Mouse (Mus musculus): ENCODE measurements around the gene Myo18a.

The Myo18a gene

DNA sequence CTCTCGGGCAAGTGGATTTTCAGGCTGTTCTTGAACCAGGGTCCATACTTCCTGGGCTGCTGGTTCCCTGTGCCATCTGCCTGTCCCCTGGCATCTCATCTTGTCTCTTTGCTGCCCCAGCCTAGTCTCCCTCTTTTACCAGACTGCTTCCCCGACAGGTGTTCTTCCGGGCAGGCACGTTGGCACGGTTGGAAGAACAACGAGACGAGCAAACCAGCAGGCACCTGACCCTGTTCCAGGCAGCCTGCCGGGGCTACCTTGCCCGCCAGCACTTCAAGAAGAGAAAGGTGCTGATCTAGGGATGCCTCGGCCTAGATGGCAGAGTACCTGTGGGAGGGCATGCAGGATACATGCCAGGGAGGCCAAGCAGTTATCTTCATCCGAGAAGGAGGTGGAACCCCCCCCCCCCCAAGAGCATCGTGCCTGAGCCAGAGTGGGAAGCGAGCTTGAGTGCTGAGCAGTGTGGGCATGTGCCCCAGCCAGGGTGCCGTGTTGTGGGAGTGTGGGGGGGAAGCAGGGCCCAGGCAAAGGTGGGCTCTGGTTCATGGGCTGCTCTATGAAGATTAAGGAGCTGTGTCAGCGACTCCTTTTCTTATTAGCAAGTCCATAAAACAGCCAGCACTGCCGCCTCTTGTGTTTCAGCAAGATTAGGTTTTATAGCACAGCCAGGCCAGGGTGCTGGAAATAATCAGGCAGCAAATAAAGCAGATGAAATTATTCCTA is 77.6 kb downstream of the Myo18a start:
- no peak for DNase-seq

DNA sequence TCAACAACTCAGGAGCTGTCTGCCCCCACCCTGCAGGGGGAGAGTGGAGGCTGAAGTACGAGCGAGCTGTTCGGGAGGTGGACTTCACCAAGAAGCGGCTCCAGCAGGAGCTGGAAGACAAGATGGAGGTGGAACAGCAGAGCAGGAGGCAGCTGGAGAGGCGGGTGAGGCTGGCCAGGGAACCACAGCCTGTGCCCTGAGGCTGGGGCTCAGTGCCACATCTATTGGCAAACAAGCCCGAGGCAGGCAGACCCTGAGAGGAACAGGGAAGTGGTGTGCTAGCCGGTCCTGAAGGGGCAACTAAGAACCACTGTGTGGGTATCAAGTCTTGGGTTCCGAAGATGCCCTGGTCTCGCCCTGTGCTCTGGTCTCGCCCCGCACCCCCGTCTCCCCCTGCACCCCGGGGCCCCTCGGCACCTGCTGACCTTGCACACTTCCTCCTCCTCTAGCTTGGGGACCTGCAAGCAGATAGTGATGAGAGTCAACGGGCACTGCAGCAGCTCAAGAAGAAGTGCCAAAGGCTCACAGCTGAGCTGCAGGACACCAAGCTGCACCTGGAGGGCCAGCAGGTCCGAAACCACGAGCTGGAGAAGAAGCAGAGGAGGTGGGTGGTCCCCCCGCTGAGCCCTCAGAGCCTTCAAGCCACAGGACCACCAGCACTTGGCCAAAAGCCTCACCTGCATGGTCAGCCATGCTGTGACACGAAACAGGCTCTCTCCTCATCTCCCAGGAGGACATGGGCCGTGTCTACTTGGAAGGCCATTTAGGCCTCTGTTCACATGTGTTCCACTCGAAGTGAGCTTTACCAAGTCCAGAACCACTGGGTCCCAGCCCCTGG is 80.2 kb downstream of the Myo18a start:
- no peak for DNase-seq

DNA sequence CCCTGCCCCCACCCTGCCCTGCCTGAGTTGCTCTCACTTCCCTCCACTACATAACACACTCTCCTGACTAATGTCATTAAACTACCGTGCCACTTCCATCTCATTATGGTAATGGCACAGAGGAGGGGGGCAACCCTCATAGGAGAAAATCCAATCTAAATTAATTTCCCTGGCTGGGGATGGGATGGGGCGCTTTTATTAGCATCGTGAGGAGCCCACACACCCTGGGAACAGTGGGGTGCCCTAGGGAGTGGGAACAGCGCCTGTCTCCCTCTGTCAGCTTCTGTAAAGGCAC is 80.8 kb downstream of the Myo18a start:
- DNase-seq: no peak

DNA sequence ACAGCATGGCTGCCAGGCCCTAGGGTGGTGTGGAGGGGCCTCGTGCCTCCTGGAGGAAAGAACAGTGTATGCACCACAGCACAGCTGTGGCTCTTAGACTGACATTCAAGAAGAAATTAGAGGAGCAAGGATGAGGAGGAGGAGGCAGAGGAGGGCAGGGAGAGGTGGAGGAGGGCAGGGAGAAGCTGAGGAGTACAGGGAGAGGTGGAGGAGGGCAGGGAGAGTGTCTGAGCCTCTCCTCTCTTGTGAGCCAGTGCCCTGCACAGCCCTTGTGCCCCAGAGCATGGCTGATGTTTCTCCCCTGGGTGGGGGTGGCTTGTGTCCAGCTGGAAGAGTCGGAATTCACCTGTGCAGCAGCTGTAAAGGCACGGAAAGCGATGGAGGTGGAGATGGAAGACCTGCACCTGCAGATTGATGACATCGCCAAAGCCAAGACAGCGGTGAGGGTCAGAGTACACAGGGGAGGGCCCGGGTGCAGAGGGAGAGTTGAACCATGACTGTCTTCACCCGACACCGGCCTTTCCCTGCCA is 84.6 kb downstream of the Myo18a start:
- no peak for DNase-seq

DNA sequence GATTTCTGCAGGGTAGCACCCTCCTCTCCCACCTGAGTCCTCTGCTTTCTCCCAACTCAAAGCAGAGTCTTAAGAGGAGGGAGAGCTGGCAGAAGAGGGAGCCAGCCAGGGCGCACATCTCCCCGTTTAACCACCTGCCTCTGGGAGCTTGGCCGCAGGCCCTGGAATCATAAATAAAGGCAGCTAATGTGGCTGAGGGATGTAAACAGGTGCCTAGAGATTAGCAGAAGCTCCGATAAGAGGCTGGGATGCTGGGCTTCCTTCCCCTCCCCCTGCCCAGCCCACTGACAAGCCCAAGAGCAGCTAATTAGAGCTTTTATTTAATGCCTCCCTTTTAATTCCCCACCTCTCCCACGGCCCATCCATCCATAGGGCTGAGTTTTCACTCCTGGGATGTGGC is 85.1 kb downstream of the Myo18a start:
- no peak for DNase-seq

DNA sequence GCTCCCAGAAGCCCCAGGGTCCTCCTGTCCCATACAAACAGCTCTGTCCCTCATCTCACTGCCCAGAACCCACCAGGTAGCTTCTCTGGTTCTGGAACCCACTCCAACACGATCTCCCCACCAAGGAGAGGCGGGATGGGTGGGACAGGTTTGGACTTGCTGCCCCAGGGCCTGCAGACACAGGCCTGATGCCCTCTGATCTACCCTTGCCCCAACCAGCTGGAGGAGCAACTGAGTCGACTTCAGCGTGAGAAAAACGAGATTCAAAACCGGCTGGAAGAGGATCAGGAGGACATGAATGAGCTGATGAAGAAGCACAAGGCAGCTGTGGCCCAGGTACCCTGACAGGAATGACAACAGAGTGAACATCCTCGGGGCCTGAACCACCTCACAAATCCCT is 86.1 kb downstream of the Myo18a start:
- no peak for DNase-seq

DNA sequence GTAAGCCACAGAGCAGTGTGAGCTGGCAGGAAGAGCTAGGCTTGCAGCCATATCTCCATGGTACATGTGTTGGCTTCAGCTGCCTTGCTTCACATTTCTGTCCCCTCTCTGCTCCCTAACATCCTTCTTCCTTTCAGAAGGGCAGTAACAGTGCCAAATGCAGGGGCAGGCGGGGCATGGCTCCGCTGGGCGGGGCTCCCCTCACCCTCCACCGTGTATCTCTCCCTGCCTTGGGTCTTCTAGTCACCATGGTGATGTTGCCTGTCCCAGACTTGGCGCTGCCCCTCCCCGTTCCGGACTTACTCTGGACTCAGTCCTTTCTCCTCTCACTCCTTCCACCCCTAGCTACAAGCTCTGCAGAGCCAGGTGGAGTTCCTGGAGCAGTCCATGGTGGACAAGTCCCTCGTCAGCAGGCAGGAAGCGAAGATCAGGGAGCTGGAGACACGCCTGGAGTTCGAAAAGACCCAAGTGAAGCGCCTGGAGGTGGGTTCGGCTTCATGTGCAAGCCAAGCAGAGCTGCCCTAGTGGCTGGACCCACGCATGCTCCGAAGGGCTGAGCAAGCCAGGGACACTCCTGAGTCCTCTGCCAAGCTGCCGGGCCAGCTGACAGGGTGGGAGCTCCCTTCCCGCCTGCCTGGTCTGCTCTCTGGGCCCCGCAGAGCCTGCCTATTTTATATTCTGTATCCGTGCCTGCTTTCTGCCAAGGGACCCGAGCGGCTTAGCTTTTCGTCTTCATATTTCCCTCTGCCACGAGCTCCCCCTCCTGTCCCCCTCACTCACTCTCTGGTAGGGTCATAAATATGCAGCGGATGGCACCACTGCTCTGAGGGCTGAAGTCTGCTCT is 87.6 kb downstream of the Myo18a start:
- no peak for DNase-seq

DNA sequence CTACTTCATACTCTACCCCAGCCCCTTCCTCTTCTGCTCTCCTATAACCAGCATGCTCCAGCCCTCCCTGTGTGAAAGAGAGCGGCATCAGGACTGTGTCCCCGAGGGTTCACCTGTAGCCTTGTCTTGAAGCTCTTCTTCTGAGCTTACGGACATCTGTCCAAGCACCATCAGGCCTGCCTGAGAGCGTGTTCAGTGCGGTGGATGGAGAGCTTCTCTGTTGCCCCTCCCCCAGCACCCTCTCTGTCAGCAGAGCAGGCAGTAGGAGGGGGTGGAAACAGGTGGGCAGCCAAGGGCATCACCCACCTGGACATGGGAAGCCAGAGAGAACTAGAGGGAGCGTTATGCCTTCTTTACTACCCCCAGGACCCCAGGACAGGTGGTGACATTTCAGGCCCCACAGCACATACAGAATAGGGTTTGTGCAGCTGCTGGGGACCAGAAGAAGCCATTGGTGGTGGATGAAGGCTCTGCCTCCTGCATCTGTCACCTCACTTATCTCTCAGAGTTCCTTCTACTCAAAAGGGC is 88.5 kb downstream of the Myo18a start:
- DNase-seq: no peak

DNA sequence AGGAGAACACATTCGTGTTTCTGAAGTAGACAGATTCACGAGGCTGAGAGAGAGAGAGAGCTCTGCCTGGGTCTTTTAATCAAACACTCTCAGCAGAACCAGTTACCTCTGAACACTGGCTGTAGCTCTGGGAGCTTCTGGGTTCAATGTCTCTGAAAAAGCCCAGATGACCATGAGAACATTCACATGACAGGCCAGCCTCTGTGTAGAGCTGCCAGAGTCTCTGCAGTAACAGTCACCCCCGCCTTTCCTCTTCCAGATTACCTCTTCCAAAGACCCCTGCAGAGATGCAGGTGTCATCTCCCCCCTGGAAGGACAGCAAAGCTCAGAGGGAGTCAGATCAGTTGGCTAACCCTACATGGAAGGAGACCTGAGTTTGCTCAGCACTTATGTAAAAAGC is 89.1 kb downstream of the Myo18a start:
- DNase-seq: no peak

DNA sequence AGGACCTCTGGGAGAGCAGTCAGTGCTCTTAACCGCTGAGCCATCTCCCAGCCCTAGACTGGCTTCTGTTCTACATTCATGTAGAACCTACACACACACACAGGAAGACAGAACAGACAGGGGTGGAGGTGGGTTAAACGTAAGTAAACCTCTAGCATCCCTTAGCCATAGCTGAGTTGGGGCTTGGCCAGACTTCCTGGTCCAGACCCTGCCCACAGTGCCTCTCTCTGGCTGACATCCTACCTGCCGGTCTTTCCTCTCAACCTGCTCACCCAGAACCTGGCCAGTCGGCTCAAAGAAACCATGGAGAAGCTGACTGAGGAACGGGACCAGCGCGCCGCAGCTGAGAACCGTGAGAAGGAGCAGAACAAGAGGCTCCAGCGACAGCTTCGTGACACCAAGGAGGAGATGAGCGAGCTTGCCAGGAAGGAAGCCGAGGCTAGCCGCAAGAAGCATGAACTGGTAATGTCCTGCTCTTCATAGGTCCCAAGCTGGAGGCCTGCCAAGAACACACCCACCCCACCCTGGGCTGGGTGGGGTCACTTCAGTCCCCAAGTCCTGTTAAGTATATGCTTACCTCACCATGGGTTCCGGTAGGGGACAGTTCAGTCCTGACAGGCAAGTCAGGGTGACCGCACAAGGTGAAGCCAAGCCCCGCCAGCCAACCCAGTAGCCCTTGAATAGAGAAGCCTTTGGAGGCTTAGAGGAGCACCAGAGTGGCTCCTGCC is 90.1 kb downstream of the Myo18a start:
- no peak for DNase-seq

DNA sequence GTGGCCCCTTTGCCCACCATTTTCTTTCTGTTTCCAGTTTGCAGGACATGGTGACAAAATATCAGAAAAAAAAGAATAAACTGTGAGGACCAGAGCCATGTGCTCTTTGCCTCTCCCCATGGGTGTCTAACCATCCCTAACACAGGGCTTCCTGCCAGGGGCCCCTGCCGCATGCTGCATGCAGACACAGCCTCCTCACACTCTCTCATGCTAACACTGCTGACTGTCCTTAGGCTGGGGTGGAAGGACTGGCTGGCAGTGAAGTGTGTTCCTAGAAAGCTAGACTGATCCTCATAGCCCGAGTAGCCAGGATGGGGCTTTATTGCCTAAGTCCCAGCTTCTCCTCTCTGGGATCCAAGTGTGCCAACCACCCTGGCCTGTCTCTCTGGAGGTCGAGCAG is 91.6 kb downstream of the Myo18a start:
- no peak for DNase-seq

DNA sequence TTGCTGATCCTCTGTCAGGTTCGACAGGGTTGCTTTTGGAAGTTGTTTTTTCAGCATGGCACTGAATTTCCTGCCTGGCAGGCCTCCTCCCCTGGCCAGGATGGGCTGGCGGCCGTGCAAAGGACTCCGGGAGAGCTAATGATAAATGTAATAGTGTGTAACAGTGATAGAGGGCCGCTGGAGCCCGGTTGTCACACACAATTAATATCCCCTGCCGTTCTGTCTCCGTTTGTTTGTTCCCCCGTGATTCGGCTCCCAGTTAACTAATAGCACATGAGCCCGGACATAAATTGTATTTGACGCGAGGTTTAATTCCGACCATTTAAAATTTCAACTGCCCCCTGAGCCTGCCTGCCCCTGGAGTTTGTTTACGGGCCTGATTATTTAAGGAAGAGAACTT is 92.3 kb downstream of the Myo18a start:
- DNase-seq: no peak

DNA sequence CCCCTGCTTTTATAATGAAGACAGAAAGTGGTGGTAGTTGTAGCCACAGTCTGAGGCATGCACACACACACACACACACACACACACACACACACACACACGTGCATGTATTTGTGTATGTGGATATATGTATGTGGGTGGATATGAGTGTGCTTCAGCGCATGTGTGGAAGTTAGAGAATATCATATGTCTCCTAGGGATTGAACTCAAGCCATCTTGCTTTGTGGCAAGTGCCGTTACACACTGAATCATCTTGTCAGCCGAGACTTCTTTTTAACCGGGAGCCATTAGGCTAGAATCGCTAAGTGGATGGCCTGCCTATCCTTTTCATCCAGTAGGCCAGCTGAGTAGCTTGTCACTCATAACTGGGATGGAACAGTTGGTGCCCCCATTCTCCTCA is 94.0 kb downstream of the Myo18a start:
- DNase-seq: no peak

DNA sequence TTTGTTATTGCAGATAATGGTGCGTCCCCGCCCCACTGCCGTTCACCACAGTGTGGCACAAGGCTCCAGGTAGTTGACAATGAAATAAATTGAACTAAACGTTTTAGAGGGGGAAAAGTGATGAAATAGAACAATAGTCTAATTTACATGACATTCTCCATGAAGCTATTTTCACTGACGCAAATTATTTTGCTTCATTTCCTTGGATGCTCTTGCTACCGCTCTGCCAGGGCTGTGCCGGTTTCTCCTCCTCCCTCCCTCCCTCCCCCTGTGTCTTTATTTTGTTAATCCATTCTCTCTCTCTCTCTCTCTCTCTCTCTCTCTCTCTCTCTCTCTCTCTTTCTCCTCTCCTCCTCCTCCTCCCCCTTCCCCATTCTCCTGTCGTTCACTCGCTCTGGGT is 95.5 kb downstream of the Myo18a start:
- DNase-seq: no peak

DNA sequence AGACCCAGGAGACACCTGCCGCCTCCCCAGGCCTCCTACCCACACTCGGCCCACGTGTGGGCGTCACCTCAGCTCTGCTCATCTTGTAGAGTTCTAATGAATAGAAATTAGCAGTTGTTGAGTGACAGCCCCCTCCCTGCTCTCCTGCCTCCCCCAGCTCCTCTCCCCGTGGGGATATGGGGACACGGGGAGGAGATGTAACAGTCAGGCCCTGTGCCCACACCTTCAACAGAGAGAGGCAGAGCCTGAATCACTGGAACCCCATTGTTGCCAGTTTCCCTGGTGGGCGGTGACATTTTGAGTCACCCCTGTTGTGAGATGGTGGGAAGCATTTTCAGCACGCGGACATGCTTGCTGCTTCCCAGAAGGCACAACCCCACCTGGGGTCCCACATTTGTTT is 97.9 kb downstream of the Myo18a start:
- no peak for DNase-seq

DNA sequence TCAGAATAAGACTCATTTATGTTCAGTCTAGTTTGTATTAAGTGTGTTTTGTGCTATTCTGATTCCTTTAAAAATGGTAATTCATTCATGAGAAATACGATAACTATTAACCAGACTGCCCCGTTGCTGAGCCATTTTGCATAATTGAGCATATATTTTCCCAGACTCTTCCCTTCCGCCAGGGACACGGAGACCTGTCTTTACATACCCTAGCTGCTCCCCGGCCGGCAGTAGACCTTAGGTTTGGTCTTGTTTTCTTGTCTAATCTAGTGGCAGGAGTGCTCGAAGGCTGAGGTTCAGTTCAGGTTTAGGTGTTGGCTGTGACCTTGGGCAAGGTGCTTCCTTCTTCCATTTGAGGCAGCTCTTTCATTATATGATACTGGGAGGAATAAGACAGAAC is 99.8 kb downstream of the Myo18a start:
- DNase-seq: no peak

DNA sequence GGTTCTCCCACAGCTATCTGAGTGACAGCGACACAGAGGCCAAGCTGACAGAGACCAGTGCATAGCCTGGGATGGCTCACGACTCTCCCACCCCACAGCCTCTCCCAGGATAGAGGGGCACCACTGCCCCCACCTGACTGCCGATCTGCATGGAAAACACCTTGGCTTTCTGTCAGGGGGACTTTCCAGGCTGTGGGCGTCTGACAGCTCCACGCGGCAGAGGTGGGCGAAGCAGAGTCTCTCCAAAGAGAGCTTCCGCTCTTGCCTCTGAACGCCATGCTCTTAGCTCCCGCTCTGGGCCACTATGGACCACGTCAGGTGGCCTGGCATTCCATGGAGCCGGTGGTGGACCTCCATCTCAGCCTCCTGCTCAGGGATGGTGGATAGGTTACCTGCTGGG is 101.7 kb downstream of the Myo18a start:
- no peak for DNase-seq

DNA sequence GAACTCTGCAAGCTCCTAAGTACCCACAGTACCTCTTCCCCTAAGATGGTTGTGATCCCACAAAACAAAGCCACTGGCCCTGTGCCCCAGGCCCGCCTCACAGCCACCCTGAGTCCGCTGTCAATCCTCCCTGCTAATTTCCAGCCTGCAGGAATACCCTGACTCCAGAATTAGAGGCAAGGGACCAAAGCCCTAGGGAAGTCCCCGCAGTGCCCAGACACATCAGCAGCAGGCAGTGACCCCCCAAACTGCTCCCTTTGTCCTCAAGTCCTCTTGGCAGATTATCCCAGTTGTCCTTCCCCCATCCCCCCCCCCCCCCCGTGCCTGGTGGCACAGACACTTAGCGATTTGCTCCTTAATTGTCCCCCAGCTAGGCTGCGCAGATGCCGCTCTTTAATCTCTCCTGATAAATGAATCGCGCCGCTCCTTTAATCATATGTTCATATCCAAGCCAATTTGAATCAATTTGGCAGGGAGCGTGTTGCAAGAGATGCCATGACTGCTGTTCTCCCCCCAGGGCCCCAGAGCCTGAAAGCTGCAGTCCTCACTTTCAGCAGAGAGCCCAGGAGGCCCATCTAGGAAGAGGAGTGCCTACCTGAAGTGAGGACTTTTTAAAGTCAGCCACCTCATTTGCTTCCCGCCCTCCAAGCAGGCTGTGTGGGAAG is 104.5 kb downstream of the Myo18a start:
- no peak for DNase-seq

DNA sequence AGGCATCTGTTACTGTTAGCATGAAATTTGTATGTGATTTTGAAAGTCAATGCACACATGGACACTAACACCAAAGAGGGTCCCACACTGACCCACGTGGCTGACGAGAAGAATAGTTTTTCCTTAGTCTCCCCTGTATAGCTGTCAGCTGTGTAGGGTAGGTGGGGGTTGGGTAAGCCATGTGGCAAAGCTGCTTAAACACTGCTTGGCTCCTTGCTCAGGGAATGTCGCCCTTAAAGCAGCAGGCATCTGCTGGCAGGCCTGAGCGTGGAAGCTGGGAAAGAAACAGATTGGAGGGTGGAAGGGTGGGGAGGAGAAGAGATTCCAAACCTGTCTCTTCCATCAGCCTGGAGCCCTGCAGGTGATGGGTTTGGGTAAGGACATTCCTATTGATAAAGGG is 108.4 kb downstream of the Myo18a start:
- DNase-seq: no peak

DNA sequence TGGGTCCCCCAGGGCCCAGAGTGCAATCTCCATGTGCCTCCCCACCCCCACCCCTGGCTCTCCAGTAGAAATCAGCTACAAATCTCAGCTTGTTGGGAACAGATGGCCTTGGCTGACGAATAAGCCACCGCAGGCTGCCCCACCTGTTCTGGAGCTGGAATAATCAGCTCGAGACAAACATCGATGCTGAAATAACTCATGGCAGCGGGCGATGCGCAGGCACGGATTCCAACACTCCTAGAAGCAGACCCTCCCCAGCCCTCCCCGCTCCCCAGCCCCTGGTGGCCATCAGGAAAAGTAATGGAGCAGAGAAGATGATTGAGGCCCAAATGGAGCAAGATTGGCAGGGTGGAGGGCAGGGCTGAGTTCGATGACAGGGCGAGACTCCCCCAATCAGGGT is 109.2 kb downstream of the Myo18a start:
- no peak for DNase-seq

DNA sequence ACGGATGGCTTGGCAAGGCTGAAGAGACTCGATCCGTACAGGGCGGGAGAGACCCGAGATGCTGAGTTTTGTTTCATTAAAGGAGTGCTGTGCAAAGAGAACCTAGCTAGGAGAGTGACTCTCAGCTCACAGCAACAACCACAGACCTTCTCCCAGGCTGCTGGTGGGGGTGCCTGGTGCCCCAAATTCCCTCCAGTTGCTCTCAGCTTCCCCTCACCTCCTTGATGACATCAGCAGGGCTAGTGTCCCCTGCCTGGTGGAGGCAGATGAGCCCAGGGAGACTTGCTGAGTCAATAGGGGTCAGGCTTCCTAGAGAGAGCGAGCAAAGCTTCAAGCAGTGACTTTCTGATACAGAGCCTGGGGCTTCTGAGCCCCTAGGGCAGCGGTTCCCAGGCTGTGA is 109.6 kb downstream of the Myo18a start:
- no peak for DNase-seq

DNA sequence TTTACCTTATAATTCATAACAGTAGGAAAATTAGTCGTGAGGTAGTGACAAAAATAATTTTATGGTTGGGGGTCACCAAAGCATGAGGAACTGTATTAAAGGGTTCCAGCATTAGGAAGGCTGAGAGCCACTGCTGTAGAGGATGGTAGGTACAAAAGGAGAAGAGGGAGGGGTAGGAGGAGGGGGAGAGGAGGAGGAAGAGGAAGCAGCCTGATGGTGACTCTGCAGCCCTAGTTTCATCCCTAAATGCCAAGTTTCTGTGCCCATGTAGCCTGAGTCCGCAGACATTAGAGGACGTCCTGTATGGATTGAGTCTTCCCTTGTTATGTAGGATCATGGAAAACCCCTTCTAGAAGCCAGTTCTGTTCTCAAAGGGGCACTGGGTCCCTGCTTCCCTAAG is 110.1 kb downstream of the Myo18a start:
- DNase-seq: no peak

Data from B cell, adult 2 months (primary cell).